Mouse (Mus musculus): ENCODE data around the gene Kdm6b. TPM values are rescaled to one million over a fixed set of nuclear protein-coding genes. Genes with fewer than 3 reads are reported as not detected.

Kdm6b gene
- polyA plus RNA-seq, 1 experiment, result 23.3 TPM

DNA sequence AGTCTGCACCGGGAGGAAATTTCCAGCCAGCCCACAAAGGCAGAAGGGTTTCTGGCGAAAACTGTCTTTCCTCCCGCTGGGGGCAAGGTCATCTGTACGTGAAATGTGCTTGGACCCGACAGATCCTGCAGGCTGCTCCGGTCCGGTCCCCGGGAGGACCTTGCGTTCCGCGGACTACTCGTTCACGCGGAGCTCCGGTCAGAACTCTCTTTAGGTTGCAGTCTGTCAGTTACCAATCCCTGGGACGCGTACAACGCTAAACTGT is 3.5 kb downstream of the Kdm6b start:
- no peak for TF ChIP-seq CTCF (IDR thresholded peaks at IDR 0.05; ENCODE audit: low read depth, low read length)
- TF ChIP-seq POLR2A (IDR thresholded peaks at IDR 0.05; ENCODE audit: insufficient read depth, low read length), result no peak
- no peak for TF ChIP-seq EP300 (IDR thresholded peaks at IDR 0.05; ENCODE audit: insufficient read depth, low read depth, low read length)
- Histone ChIP-seq H3K9ac (ENCODE audit: low read depth, poor library complexity, severe bottlenecking) (peak overlapping the region; percentile 78), H3K36me3 (ENCODE audit: control insufficient read depth, insufficient read depth, low read length, poor library complexity, severe bottlenecking) (no peaks in the 10 kb centered on the region), H3K9me3 (replicated peaks; ENCODE audit: control insufficient read depth, insufficient read depth, low read length, poor library complexity, severe bottlenecking) (no peaks in the 10 kb centered on the region), H3K27me3 (ENCODE audit: control insufficient read depth, insufficient read depth, low read length, poor library complexity, severe bottlenecking) (no peaks in the 10 kb centered on the region), H3K4me1 (ENCODE audit: control insufficient read depth, insufficient read depth, low read length) (peaks cover 10% of the 10 kb centered on the region), H3K27ac (ENCODE audit: insufficient read depth, low read length) (no peak overlapping the region), H3K4me3 (ENCODE audit: low read depth, low read length) (peak overlapping the region; percentile 83)

DNA sequence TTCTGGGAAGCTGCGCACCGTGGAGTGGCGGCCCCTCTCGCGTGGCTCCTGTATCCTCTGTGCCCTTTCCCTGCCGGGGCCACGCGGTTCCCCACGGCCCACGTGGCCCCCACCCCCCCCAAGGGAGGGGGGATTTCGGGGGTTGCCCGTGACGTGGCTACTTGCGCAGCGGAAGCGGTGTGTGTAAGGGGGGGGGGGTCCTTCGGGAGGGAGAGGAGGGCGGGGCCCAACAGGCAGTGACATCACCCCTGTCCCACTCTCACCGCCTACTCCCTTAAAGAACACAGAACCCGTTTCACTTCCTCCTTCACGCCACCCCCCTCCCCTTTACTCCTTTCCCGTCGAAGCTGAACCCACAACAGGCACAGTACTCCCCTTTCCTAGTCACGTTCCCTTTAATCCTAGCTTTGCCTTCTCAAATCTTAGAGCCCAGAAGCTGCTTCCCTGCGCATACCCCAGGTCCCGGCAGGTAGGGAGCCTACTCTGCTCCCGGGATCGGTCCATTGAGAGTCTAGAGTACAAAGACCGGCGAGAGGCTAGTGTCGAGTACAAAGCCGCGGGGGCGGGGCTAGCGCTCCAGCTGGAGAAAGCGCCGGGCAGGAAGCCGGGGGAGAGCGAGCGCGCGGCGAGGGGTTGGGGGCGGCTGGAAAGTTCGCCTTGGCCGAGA is 4.0 kb downstream of the Kdm6b start:
- H3K4me3 ChIP-seq (ENCODE audit: low read depth, low read length), result peak overlapping the region; percentile 83
- H3K27ac ChIP-seq (ENCODE audit: insufficient read depth, low read length), result peak overlapping the region; percentile 82
- H3K36me3 ChIP-seq (ENCODE audit: control insufficient read depth, insufficient read depth, low read length, poor library complexity, severe bottlenecking), result no peaks in the 10 kb centered on the region
- peaks cover 9% of the 10 kb centered on the region for H3K4me1 ChIP-seq (ENCODE audit: control insufficient read depth, insufficient read depth, low read length)
- H3K9ac ChIP-seq (ENCODE audit: low read depth, poor library complexity, severe bottlenecking), result peak overlapping the region; percentile 78
- no peak for TF ChIP-seq POLR2A (IDR thresholded peaks at IDR 0.05; ENCODE audit: insufficient read depth, low read length)
- no peak for TF ChIP-seq EP300 (IDR thresholded peaks at IDR 0.05; ENCODE audit: insufficient read depth, low read depth, low read length)
- no peak for TF ChIP-seq CTCF (IDR thresholded peaks at IDR 0.05; ENCODE audit: low read depth, low read length)
- H3K9me3 ChIP-seq (replicated peaks; ENCODE audit: control insufficient read depth, insufficient read depth, low read length, poor library complexity, severe bottlenecking), result no peaks in the 10 kb centered on the region
- H3K27me3 ChIP-seq (ENCODE audit: control insufficient read depth, insufficient read depth, low read length, poor library complexity, severe bottlenecking), result no peaks in the 10 kb centered on the region

DNA sequence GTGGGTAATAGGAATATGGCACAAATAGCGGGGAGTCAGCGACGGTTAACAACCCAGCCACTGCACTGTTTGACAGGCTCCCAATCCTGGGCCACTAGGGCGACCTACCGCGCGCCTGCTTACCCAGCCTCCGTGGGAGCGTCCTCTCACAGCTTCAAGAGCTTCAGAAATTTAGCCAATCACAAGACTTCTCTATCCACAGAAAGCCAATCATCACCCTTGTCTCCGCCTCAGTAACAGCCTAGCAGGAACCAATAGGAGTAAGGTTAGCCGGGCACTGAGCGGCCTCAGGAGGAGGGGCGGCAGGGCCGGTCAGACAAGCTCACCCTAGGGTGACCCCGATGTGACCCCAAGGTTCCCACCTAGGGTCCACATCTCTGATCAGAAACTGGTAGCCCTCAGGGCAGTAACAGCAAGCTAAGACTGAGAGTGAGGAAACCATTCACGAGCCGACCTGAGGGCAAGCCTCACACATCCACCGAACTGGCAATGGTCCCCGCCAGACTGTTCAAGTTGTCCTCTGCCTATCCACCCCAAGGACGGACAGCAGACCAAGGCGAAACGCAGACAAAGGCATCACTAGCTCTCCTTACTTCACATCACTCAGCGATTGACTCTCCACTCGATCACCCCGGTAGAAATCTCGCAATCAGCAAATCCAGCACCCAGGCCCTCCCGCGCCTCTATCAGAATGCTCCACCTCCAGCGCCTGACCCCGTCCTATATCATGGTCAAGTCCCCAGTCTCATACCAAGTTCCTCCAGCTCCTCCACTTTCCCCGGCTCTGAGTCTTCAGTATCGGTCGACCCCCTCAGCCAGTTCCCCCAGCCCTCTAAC is 4.7 kb downstream of the Kdm6b start:
- Histone ChIP-seq H3K4me3 (ENCODE audit: low read depth, low read length) (peak overlapping the region; percentile 83), H3K27me3 (ENCODE audit: control insufficient read depth, insufficient read depth, low read length, poor library complexity, severe bottlenecking) (no peaks in the 10 kb centered on the region), H3K27ac (ENCODE audit: insufficient read depth, low read length) (peak overlapping the region; percentile 38), H3K4me1 (ENCODE audit: control insufficient read depth, insufficient read depth, low read length) (peaks cover 4% of the 10 kb centered on the region), H3K9me3 (replicated peaks; ENCODE audit: control insufficient read depth, insufficient read depth, low read length, poor library complexity, severe bottlenecking) (no peaks in the 10 kb centered on the region), H3K36me3 (ENCODE audit: control insufficient read depth, insufficient read depth, low read length, poor library complexity, severe bottlenecking) (no peaks in the 10 kb centered on the region), H3K9ac (ENCODE audit: low read depth, poor library complexity, severe bottlenecking) (peak overlapping the region; percentile 78)
- no peak for TF ChIP-seq POLR2A (IDR thresholded peaks at IDR 0.05; ENCODE audit: insufficient read depth, low read length)
- peak; percentile 65; the same call in 1 of the 2 replicates for TF ChIP-seq EP300 (IDR thresholded peaks at IDR 0.05; ENCODE audit: insufficient read depth, low read depth, low read length)

DNA sequence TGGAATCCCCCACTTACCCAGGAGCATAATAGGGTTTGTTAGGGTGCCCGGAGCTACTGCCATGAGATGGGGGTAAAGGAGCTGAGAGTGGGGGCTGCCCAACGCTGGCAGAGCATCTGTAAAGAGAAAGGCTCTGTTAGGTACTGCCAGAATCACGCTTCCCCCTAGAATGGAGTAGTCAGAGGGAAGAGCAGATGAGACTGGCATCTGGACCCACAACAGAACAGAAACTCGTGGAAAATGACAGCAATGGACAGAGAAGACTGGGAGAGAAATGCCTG is 5.8 kb downstream of the Kdm6b start:
- Histone ChIP-seq H3K27ac (ENCODE audit: insufficient read depth, low read length) (no peak overlapping the region), H3K4me1 (ENCODE audit: control insufficient read depth, insufficient read depth, low read length) (no peaks in the 10 kb centered on the region), H3K9ac (ENCODE audit: low read depth, poor library complexity, severe bottlenecking) (no peak overlapping the region), H3K9me3 (replicated peaks; ENCODE audit: control insufficient read depth, insufficient read depth, low read length, poor library complexity, severe bottlenecking) (no peaks in the 10 kb centered on the region), H3K4me3 (ENCODE audit: low read depth, low read length) (no peak overlapping the region), H3K27me3 (ENCODE audit: control insufficient read depth, insufficient read depth, low read length, poor library complexity, severe bottlenecking) (no peaks in the 10 kb centered on the region), H3K36me3 (ENCODE audit: control insufficient read depth, insufficient read depth, low read length, poor library complexity, severe bottlenecking) (no peaks in the 10 kb centered on the region)
- TF ChIP-seq EP300 (IDR thresholded peaks at IDR 0.05; ENCODE audit: insufficient read depth, low read depth, low read length), result no peak
- no peak for TF ChIP-seq POLR2A (IDR thresholded peaks at IDR 0.05; ENCODE audit: insufficient read depth, low read length)
- no peak for TF ChIP-seq CTCF (IDR thresholded peaks at IDR 0.05; ENCODE audit: low read depth, low read length)

DNA sequence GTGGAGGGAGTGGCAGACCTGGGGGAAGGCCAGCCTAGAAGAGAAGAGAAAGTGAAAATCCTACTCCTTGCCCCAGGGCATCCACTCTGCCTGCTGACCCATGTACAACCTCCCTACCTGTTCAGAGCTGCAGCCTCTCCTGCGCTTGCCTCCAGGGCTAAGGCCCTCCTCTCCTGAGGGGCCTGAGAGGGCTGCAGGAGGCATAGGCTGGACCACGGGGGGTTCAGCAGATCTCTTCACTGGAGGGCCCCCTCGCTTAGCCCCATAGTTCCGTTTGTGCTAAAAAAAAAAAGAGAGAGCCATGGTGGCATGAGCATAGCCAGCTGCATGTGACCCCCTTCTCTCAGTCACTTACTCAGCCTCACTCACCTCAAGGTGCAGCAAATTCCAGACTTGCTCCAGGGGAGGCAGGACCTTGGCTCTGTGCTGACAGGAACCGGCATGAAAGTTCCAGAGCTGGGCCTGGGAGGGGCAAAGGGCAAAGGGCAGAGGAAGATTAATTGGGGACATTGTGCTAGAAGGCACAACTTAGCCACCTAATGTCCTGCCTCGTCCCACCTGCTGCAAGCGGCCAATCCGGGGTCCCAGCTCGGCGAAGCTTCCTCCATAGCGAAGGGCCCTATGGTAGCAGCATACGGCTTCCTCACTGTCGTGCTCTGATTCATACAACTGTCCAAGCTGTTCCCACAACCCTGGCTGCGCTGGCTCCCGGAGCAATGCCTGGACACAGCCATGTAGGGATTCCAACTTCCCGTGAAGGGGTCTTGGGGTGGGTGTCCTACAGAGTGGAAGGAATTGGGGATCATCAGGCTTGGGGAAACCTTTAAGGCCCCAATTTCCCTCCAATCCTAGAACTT is 6.4 kb downstream of the Kdm6b start:
- no peaks in the 10 kb centered on the region for H3K4me1 ChIP-seq (ENCODE audit: control insufficient read depth, insufficient read depth, low read length)
- no peak for TF ChIP-seq CTCF (IDR thresholded peaks at IDR 0.05; ENCODE audit: low read depth, low read length)
- TF ChIP-seq POLR2A (IDR thresholded peaks at IDR 0.05; ENCODE audit: insufficient read depth, low read length), result no peak
- TF ChIP-seq EP300 (IDR thresholded peaks at IDR 0.05; ENCODE audit: insufficient read depth, low read depth, low read length), result no peak
- no peaks in the 10 kb centered on the region for H3K9me3 ChIP-seq (replicated peaks; ENCODE audit: control insufficient read depth, insufficient read depth, low read length, poor library complexity, severe bottlenecking)
- H3K4me3 ChIP-seq (ENCODE audit: low read depth, low read length), result no peak overlapping the region
- H3K9ac ChIP-seq (ENCODE audit: low read depth, poor library complexity, severe bottlenecking), result no peak overlapping the region
- no peaks in the 10 kb centered on the region for H3K27me3 ChIP-seq (ENCODE audit: control insufficient read depth, insufficient read depth, low read length, poor library complexity, severe bottlenecking)
- H3K27ac ChIP-seq (ENCODE audit: insufficient read depth, low read length), result no peak overlapping the region
- no peaks in the 10 kb centered on the region for H3K36me3 ChIP-seq (ENCODE audit: control insufficient read depth, insufficient read depth, low read length, poor library complexity, severe bottlenecking)

All from ES-Bruce4 (cell line).